28 mouse cellular contexts compared by ENCODE assay signal in genomic region chr2:26429851-26430250, GRCm38 (mm10). TPM values are rescaled to one million over a fixed set of nuclear protein-coding genes. Genes with fewer than 3 reads are reported as not detected.
DNase-seq lines count a peak whose midpoint lies in the region; ATAC-seq and TF ChIP-seq lines count a peak whose summit lies in the region.
"Had no signal": no experiment of that assay in that cellular context is flagged by ENCODE, and none has a peak within 500 bp of the region (broad histone marks: within the 10 kb centered on the region; RNA-seq: fewer than 3 reads in every experiment).

No protein-coding gene starts in this region.

- H3K4me3 ChIP-seq in liver, adult 2 months (ENCODE audit: insufficient read depth, low read depth, low read length), result no peak overlapping the region
- H3K4me3 ChIP-seq in lung, embryonic 14.5 days (ENCODE audit: low read depth, low read length), result no peak overlapping the region
- H3K4me3 ChIP-seq in lung, adult 2 months (replicated peaks; ENCODE audit: extremely low read depth, low read depth, low read length), result no peak overlapping the region
- no peak overlapping the region for H3K4me3 ChIP-seq in stomach, postnatal 0 days (ENCODE audit: low read depth, low read length)
- H3K4me3 ChIP-seq: embryonic facial prominence, embryonic 12.5 days; embryonic facial prominence, embryonic 15.5 days; gastrocnemius, adult 2 months; heart, embryonic 12.5 days; heart, embryonic 15.5 days had no signal

- no peak for TF ChIP-seq EP300 in stomach, postnatal 0 days (optimal IDR thresholded peaks at IDR 0.05)

- H3K79me2 ChIP-seq in liver, adult 2 months (ENCODE audit: control insufficient read depth, insufficient read depth, low read length), result peaks cover 13% of the 10 kb centered on the region; the same call in 1 of the 2 replicates

- H3K4me1 ChIP-seq in liver, adult 2 months (ENCODE audit: control insufficient read depth, insufficient read depth, low read length), result peaks cover 12% of the 10 kb centered on the region
- H3K4me1 ChIP-seq in lung, embryonic 14.5 days (ENCODE audit: insufficient read depth), result no peaks in the 10 kb centered on the region
- no peaks in the 10 kb centered on the region for H3K4me1 ChIP-seq in lung, adult 2 months (ENCODE audit: control insufficient read depth, insufficient read depth, low read length)
- no peaks in the 10 kb centered on the region for H3K4me1 ChIP-seq in stomach, postnatal 0 days (replicated peaks; ENCODE audit: control insufficient read depth, insufficient read depth)
- H3K4me1 ChIP-seq: embryonic facial prominence, embryonic 12.5 days; embryonic facial prominence, embryonic 15.5 days; heart, embryonic 12.5 days; heart, embryonic 15.5 days had no signal

- peak; percentile 63 for TF ChIP-seq CTCF in liver, adult 2 months (IDR thresholded peaks at IDR 0.05; ENCODE audit: low read depth, low read length)
- TF ChIP-seq CTCF in lung, embryonic 14.5 days (IDR thresholded peaks at IDR 0.05; ENCODE audit: low read depth), result peak; percentile 2; the same call in 1 of the 2 replicates
- TF ChIP-seq CTCF in lung, adult 2 months (IDR thresholded peaks at IDR 0.05; ENCODE audit: insufficient read depth, low read length), result no peak
- peak; percentile 12; the same call in 1 of the 2 replicates for TF ChIP-seq CTCF in stomach, postnatal 0 days (IDR thresholded peaks at IDR 0.05; ENCODE audit: low read depth)

- no peak overlapping the region for H3K27ac ChIP-seq in liver, adult 2 months (replicated peaks; ENCODE audit: insufficient read depth, low read depth, low read length)
- H3K27ac ChIP-seq in lung, embryonic 14.5 days (ENCODE audit: low read depth), result no peak overlapping the region
- no peak overlapping the region for H3K27ac ChIP-seq in stomach, postnatal 0 days (replicated peaks)
- H3K27ac ChIP-seq: embryonic facial prominence, embryonic 12.5 days; embryonic facial prominence, embryonic 15.5 days; gastrocnemius, adult 2 months; heart, embryonic 15.5 days; hindbrain, embryonic 14.5 days had no signal

- no peaks in the 10 kb centered on the region for H3K9me3 ChIP-seq in lung, embryonic 14.5 days (ENCODE audit: low read depth, low read length)
- H3K9me3 ChIP-seq in stomach, postnatal 0 days (ENCODE audit: control insufficient read depth, low read length), result no peaks in the 10 kb centered on the region
- H3K9me3 ChIP-seq: embryonic facial prominence, embryonic 12.5 days; embryonic facial prominence, embryonic 15.5 days; G1E; heart, embryonic 12.5 days; heart, embryonic 15.5 days had no signal

- peaks cover 79% of the 10 kb centered on the region for H3K36me3 ChIP-seq in liver, adult 2 months (ENCODE audit: control insufficient read depth, insufficient read depth, low read length)
- H3K36me3 ChIP-seq in lung, embryonic 14.5 days (ENCODE audit: insufficient read depth), result peaks cover 96% of the 10 kb centered on the region
- H3K36me3 ChIP-seq in stomach, postnatal 0 days (ENCODE audit: control insufficient read depth, insufficient read depth, low read length), result peaks cover 43% of the 10 kb centered on the region

- H3K4me2 ChIP-seq in lung, embryonic 14.5 days, result no peak overlapping the region
- no peak overlapping the region for H3K4me2 ChIP-seq in stomach, postnatal 0 days (replicated peaks; ENCODE audit: low read depth)
- H3K4me2 ChIP-seq: embryonic facial prominence, embryonic 12.5 days; embryonic facial prominence, embryonic 15.5 days; heart, embryonic 12.5 days; heart, embryonic 15.5 days; hindbrain, embryonic 14.5 days had no signal

- H3K27me3 ChIP-seq in liver, adult 2 months (ENCODE audit: control insufficient read depth, insufficient read depth, low read length), result no peaks in the 10 kb centered on the region
- no peaks in the 10 kb centered on the region for H3K27me3 ChIP-seq in lung, embryonic 14.5 days (ENCODE audit: insufficient read depth, low read length)
- H3K27me3 ChIP-seq in stomach, postnatal 0 days (ENCODE audit: control insufficient read depth, insufficient read depth, low read length), result no peaks in the 10 kb centered on the region
- H3K27me3 ChIP-seq: embryonic facial prominence, embryonic 12.5 days; embryonic facial prominence, embryonic 15.5 days; heart, embryonic 12.5 days; heart, embryonic 15.5 days; Patski had no signal

- no peak for TF ChIP-seq POLR2A in liver, adult 2 months (IDR thresholded peaks at IDR 0.05; ENCODE audit: extremely low read depth, insufficient read depth, low read length)
- TF ChIP-seq POLR2A in lung, adult 2 months (IDR thresholded peaks at IDR 0.05; ENCODE audit: borderline replicate concordance, extremely low read depth, low read depth, low read length), result no peak

- DNase-seq in heart, adult 11 months, result peak; percentile 79
- no peak for DNase-seq in heart, postnatal 14 days
- DNase-seq in liver, adult 2 months (ENCODE audit: extremely low read depth, low read depth, low spot score), result peak; percentile 89
- DNase-seq in liver, result no peak
- no peak for DNase-seq in lung, embryonic 14.5 days
- DNase-seq in lung, adult 2 months, result no peak
- no peak for DNase-seq in stomach, postnatal 0 days (ENCODE audit: low spot score)
- DNase-seq in thymus, postnatal 14 days, result no peak
- DNase-seq: adrenal gland, adult 2 months; adrenal gland, postnatal 14 days; cerebellum, adult 11 months; cerebellum, adult 2 months; cerebellum, adult 9-11 months; cerebellum, postnatal 25 days; forebrain, postnatal 0 days; gastrocnemius, adult 2 months; gastrocnemius, postnatal 14 days; heart, adult 18-20 months; heart, postnatal 10 days; heart, postnatal 4 days had no signal

- 46% methylated on average over 5 of the region's 5 CpGs for WGBS in liver, adult 2 months
- WGBS in lung, embryonic 14.5 days, result 91% methylated on average over 5 of the region's 5 CpGs
- 94% methylated on average over 5 of the region's 5 CpGs for WGBS in lung, adult 2 months
- WGBS in stomach, postnatal 0 days, result 94% methylated on average over 5 of the region's 5 CpGs

- ATAC-seq in lung, embryonic 14.5 days (ENCODE audit: insufficient read depth), result no peak
- no peak for ATAC-seq in stomach, postnatal 0 days (ENCODE audit: low FRiP score, low TSS enrichment)
- ATAC-seq: forebrain, embryonic 14.5 days; forebrain, postnatal 0 days; Patski had no signal

- intact Hi-C loops in heart, postnatal 14 days (cut with DNase I), result no loop called here

- H3K9ac ChIP-seq in liver, adult 2 months (ENCODE audit: low read depth, low read length), result no peak overlapping the region
- H3K9ac ChIP-seq in lung, embryonic 14.5 days, result no peak overlapping the region
- H3K9ac ChIP-seq in stomach, postnatal 0 days (ENCODE audit: low read length), result no peak overlapping the region
- H3K9ac ChIP-seq: embryonic facial prominence, embryonic 12.5 days; embryonic facial prominence, embryonic 15.5 days; forebrain, postnatal 0 days; heart, embryonic 12.5 days; heart, embryonic 15.5 days; hindbrain, embryonic 14.5 days had no signal

RNA-seq across cellular contexts. Expression of gene Sec16a, which starts 15.2 kb away (rescaled TPM):
- 10 to 100 TPM; 37.4 to 40.5 TPM for total RNA-seq in heart, postnatal 14 days (2021)
- 44.5 and 53.2 TPM in 2 replicates for total RNA-seq in liver, adult 2 months (2014; rRNA removed)
- polyA plus RNA-seq in liver, adult 2 months (2012; rRNA removed), result 70.5 and 78.2 TPM in 2 replicates
- 36.0 and 36.5 TPM in 2 replicates for polyA plus RNA-seq in lung, embryonic 14.5 days (2014; fragmentation: Nextera tagmentation; extraction: Ambion mirVana)
- 69.0 and 72.8 TPM in 2 replicates for polyA plus RNA-seq in lung, adult 2 months (2012; rRNA removed)
- 10.6 and 11.7 TPM in 2 replicates for polyA plus RNA-seq in stomach, postnatal 0 days (2015; fragmentation: Nextera tagmentation; extraction: Ambion mirVana)

RNA-seq across cellular contexts. Expression of gene Inpp5e, which starts 20.8 kb away (rescaled TPM):
- 10 to 100 TPM; 15.6 to 15.9 TPM for total RNA-seq in heart, postnatal 14 days (2021)
- total RNA-seq in liver, adult 2 months (2014; rRNA removed), result 2.4 and 4.4 TPM in 2 replicates
- polyA plus RNA-seq in liver, adult 2 months (2012; rRNA removed), result 7.1 and 8.7 TPM in 2 replicates
- polyA plus RNA-seq in lung, embryonic 14.5 days (2014; fragmentation: Nextera tagmentation; extraction: Ambion mirVana), result 18.6 and 22.4 TPM in 2 replicates
- polyA plus RNA-seq in lung, adult 2 months (2012; rRNA removed), result 26.4 and 27.2 TPM in 2 replicates
- polyA plus RNA-seq in stomach, postnatal 0 days (2015; fragmentation: Nextera tagmentation; extraction: Ambion mirVana), result 6.3 and 7.7 TPM in 2 replicates

RNA-seq across cellular contexts. Expression of gene Pmpca, which starts 40.7 kb away (rescaled TPM):
- 100 to 1,000 TPM; 118 to 121 TPM for total RNA-seq in heart, postnatal 14 days (2021)
- total RNA-seq in liver, adult 2 months (2014; rRNA removed), result 38.2 and 40.8 TPM in 2 replicates
- 35.7 and 52.0 TPM in 2 replicates for polyA plus RNA-seq in liver, adult 2 months (2012; rRNA removed)
- polyA plus RNA-seq in lung, embryonic 14.5 days (2014; fragmentation: Nextera tagmentation; extraction: Ambion mirVana), result 97.4 and 104 TPM in 2 replicates
- 20.0 and 28.1 TPM in 2 replicates for polyA plus RNA-seq in lung, adult 2 months (2012; rRNA removed)
- polyA plus RNA-seq in stomach, postnatal 0 days (2015; fragmentation: Nextera tagmentation; extraction: Ambion mirVana), result 53.3 and 55.4 TPM in 2 replicates

RNA-seq across cellular contexts. Expression of gene Entr1, which starts 40.7 kb away (rescaled TPM):
- total RNA-seq in heart, postnatal 14 days (2021), result 10 to 100 TPM; 55.4 to 58.6 TPM
- total RNA-seq in liver, adult 2 months (2014; rRNA removed), result 31.5 and 32.8 TPM in 2 replicates
- polyA plus RNA-seq in liver, adult 2 months (2012; rRNA removed), result 41.0 and 45.0 TPM in 2 replicates
- 103 and 116 TPM in 2 replicates for polyA plus RNA-seq in lung, embryonic 14.5 days (2014; fragmentation: Nextera tagmentation; extraction: Ambion mirVana)
- 89.2 and 94.4 TPM in 2 replicates for polyA plus RNA-seq in lung, adult 2 months (2012; rRNA removed)
- 52.6 and 58.9 TPM in 2 replicates for polyA plus RNA-seq in stomach, postnatal 0 days (2015; fragmentation: Nextera tagmentation; extraction: Ambion mirVana)

RNA-seq across cellular contexts. Expression of gene Snapc4, which starts 49.4 kb away (rescaled TPM):
- 10 to 100 TPM; 11.8 to 13.3 TPM for total RNA-seq in heart, postnatal 14 days (2021)
- 6.4 and 7.5 TPM in 2 replicates for total RNA-seq in liver, adult 2 months (2014; rRNA removed)
- 9.1 and 14.3 TPM in 2 replicates for polyA plus RNA-seq in liver, adult 2 months (2012; rRNA removed)
- 28.1 and 32.8 TPM in 2 replicates for polyA plus RNA-seq in lung, embryonic 14.5 days (2014; fragmentation: Nextera tagmentation; extraction: Ambion mirVana)
- 27.9 and 31.0 TPM in 2 replicates for polyA plus RNA-seq in lung, adult 2 months (2012; rRNA removed)
- polyA plus RNA-seq in stomach, postnatal 0 days (2015; fragmentation: Nextera tagmentation; extraction: Ambion mirVana), result 7.4 and 9.5 TPM in 2 replicates

Comparison
In these comparisons a context has a peak if more than half of its experiments do, and no peak if none do; other contexts are left out.
1. DNase-seq: peak in heart, adult 11 months (single experiment) and liver, adult 2 months (single experiment); none in heart, postnatal 14 days (0 of 2), liver (single experiment), lung, embryonic 14.5 days (single experiment), lung, adult 2 months (single experiment), stomach, postnatal 0 days (single experiment) and thymus, postnatal 14 days (single experiment).